Mouse (Mus musculus) left cerebral cortex, adult 9 months (tissue): ENCODE results near the gene Efnb3.
A peak's percentile ranks its signal among the peaks of the same experiment; 100 is the strongest.

Source experiments
- DNase-seq, 2 experiments: peaks; one replicate each; pipeline ENCODE4 v3.0.0; 2022; ENCODE audit warnings: low spot score in 2 of 2

Efnb3 gene

GRCm38 (mm10) chr11:69513840-69514239, 46.2 kb downstream of the Efnb3 start:
- DNase-seq: peak in 1 of 2 experiments; percentile 50

DNA sequence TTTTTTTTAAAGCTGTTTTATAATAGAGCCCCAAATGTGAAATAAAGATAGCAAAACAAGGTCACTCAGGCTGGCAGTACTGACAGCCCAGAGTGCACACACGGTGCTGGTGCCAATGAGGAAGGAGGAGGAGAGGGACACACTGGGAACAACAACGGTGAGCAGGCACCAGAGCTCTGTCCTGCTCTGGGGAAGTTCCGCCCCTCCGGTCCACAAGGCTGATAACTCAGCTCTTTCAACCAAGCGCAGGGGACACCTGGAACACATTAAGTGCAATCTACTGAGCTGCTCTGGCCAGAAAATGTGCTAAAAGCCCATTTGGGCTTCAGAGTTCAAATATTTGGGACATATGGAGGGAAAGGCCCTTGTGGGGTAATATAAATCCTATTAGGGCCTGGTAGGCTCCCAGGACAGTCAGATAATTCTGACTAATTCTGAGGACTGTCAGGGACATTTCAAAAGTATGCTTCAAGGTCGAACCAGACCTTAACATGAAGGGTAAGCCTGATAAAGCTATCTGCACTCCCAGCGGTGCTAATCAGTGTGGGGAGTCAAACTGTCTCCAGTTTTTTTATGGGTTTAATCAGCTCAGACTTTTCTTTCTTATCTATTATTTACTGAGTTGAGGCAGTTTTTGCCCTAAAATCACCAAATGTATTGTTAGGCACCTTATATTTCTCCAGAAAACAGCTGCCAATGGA, 49.1 kb downstream of the Efnb3 start:
- no peak for DNase-seq
